Mouse (Mus musculus): ENCODE measurements around the gene Sepsecs.
"Not testable (repeated sequence)": the region's sequence is repeated elsewhere in the genome, so short reads cannot be mapped to it uniquely, and the experiment has no call there.

Sepsecs gene

GRCm38 (mm10) chr5:52669426-52670191 lies at the start of gene Sepsecs:
Gene Sepsecs (minus strand): TSS chr5:52669708.
- DNase-seq, result peak; percentile 95 to 97

- no peak for DNase-seq
Observed at GRCm38 (mm10) chr5:52716742-52717448, 47.4 kb upstream of the Sepsecs start.

GRCm38 (mm10) chr5:52712704-52713103 lies 43.2 kb upstream of the Sepsecs start:
- DNase-seq, result no peak

- no peak for DNase-seq
Observed at GRCm38 (mm10) chr5:52704562-52704961, 35.1 kb upstream of the Sepsecs start.

GRCm38 (mm10) chr5:52697882-52698440 lies 28.5 kb upstream of the Sepsecs start:
- DNase-seq, result not testable (repeated sequence)

- DNase-seq, result no peak
Observed at GRCm38 (mm10) chr5:52697291-52697690, 27.8 kb upstream of the Sepsecs start.

- no peak for DNase-seq
Observed at GRCm38 (mm10) chr5:52687741-52688455, 18.4 kb upstream of the Sepsecs start.

- DNase-seq, result no peak
Observed at GRCm38 (mm10) chr5:52681111-52681510, 11.6 kb upstream of the Sepsecs start.

- DNase-seq, result no peak
Observed at GRCm38 (mm10) chr5:52680191-52680590, 10.7 kb upstream of the Sepsecs start.

- DNase-seq, result no peak
Observed at GRCm38 (mm10) chr5:52678498-52679070, 9.1 kb upstream of the Sepsecs start.

GRCm38 (mm10) chr5:52677126-52677525 lies 7.6 kb upstream of the Sepsecs start:
- no peak for DNase-seq

- no peak for DNase-seq
Observed at GRCm38 (mm10) chr5:52674384-52675069, 5.0 kb upstream of the Sepsecs start.

- no peak for DNase-seq
Observed at GRCm38 (mm10) chr5:52673341-52673740, 3.8 kb upstream of the Sepsecs start.

GRCm38 (mm10) chr5:52670745-52671144 lies 1.2 kb upstream of the Sepsecs start:
- DNase-seq, result no peak

- no peak for DNase-seq
Observed at GRCm38 (mm10) chr5:52666766-52667165, 2.7 kb downstream of the Sepsecs start.

GRCm38 (mm10) chr5:52657957-52658356 lies 11.6 kb downstream of the Sepsecs start:
- no peak for DNase-seq

- no peak for DNase-seq
Observed at GRCm38 (mm10) chr5:52657336-52657735, 12.2 kb downstream of the Sepsecs start.

GRCm38 (mm10) chr5:52655992-52656391 lies 13.5 kb downstream of the Sepsecs start:
- no peak for DNase-seq

GRCm38 (mm10) chr5:52654961-52655360 lies 14.5 kb downstream of the Sepsecs start:
- DNase-seq, result no peak

- no peak for DNase-seq
Observed at GRCm38 (mm10) chr5:52652606-52653005, 16.9 kb downstream of the Sepsecs start.

- no peak for DNase-seq
Observed at GRCm38 (mm10) chr5:52652086-52652485, 17.4 kb downstream of the Sepsecs start.

Data from cerebellum, postnatal 36 days (tissue).